Mouse (Mus musculus): ENCODE results near the gene L1td1. TPM values are rescaled to one million over a fixed set of nuclear protein-coding genes. Genes with fewer than 3 reads are reported as not detected.

L1td1 gene
- total and polyA plus RNA-seq, 3 experiments, result not detected

GRCm38 (mm10) chr4:98686678-98687267 lies 39.8 kb upstream of the L1td1 start:
- H3K9me3 ChIP-seq (replicated peaks; ENCODE audit: low read length), result peaks cover 75% of the 10 kb centered on the region
- TF ChIP-seq ELF1 (IDR thresholded peaks at IDR 0.05; ENCODE audit: low read depth, low read length), result no peak
- TF ChIP-seq TCF12 (IDR thresholded peaks at IDR 0.05; ENCODE audit: low read depth, low read length), result no peak
- TF ChIP-seq CHD2 (IDR thresholded peaks at IDR 0.05; ENCODE audit: low read length), result no peak
- H3K36me3 ChIP-seq (replicated peaks in 1 of 2; ENCODE audit: control insufficient read depth in 1 of 2, insufficient read depth in 1 of 2, low read length in 1 of 2), result no peaks in the 10 kb centered on the region
- H3K4me2 ChIP-seq (ENCODE audit: insufficient read depth, low read depth, poor library complexity, severe bottlenecking), result no peak overlapping the region
- H3K79me2 ChIP-seq (replicated peaks; ENCODE audit: control insufficient read depth, extremely low read depth, insufficient read depth, poor library complexity, severe bottlenecking), result no peaks in the 10 kb centered on the region
- dilution Hi-C loops (cut with MboI; ENCODE audit: extremely low pct_ligation_motif_present, extremely low pct_unique_long_range_greater_than_20kb, low sequenced_read_pairs) (no loop called here), in situ Hi-C loops (cut with MboI; ENCODE audit: low pct_ligation_motif_present, low pct_unique_long_range_greater_than_20kb, low sequenced_read_pairs) (no loop called here)
- H3K9ac ChIP-seq (ENCODE audit: insufficient read depth, low read depth), result no peak overlapping the region
- no peak for DNase-seq (ENCODE audit: extremely low read depth)
- no peak overlapping the region for H3K4me3 ChIP-seq (replicated peaks in 1 of 3; ENCODE audit: low read depth in 2 of 3, low read length in 2 of 3, poor library complexity in 1 of 3)
- H3K27me3 ChIP-seq (replicated peaks), result no peaks in the 10 kb centered on the region
- H3K27ac ChIP-seq (ENCODE audit: insufficient read depth, low read depth), result no peak overlapping the region
- no peaks in the 10 kb centered on the region for H3K4me1 ChIP-seq (ENCODE audit: control insufficient read depth in 1 of 2, insufficient read depth in 2 of 2)

GRCm38 (mm10) chr4:98688116-98688515 lies 38.4 kb upstream of the L1td1 start:
- H3K9me3 ChIP-seq (replicated peaks; ENCODE audit: low read length), result peaks cover 74% of the 10 kb centered on the region

GRCm38 (mm10) chr4:98688520-98688919 lies 38.0 kb upstream of the L1td1 start:
- dilution Hi-C loops (cut with MboI; ENCODE audit: extremely low pct_ligation_motif_present, extremely low pct_unique_long_range_greater_than_20kb, low sequenced_read_pairs) (no loop called here), in situ Hi-C loops (cut with MboI; ENCODE audit: low pct_ligation_motif_present, low pct_unique_long_range_greater_than_20kb, low sequenced_read_pairs) (no loop called here)
- Histone ChIP-seq H3K27ac (ENCODE audit: insufficient read depth, low read depth) (no peak overlapping the region), H3K9me3 (replicated peaks; ENCODE audit: low read length) (peaks cover 75% of the 10 kb centered on the region), H3K27me3 (replicated peaks) (no peaks in the 10 kb centered on the region), H3K4me2 (ENCODE audit: insufficient read depth, low read depth, poor library complexity, severe bottlenecking) (no peak overlapping the region), H3K36me3 (replicated peaks in 1 of 2; ENCODE audit: control insufficient read depth in 1 of 2, insufficient read depth in 1 of 2, low read length in 1 of 2) (no peaks in the 10 kb centered on the region), H3K4me3 (replicated peaks in 1 of 3; ENCODE audit: low read depth in 2 of 3, low read length in 2 of 3, poor library complexity in 1 of 3) (no peak overlapping the region), H3K9ac (ENCODE audit: insufficient read depth, low read depth) (no peak overlapping the region), H3K4me1 (ENCODE audit: control insufficient read depth in 1 of 2, insufficient read depth in 2 of 2) (no peaks in the 10 kb centered on the region), H3K79me2 (replicated peaks; ENCODE audit: control insufficient read depth, extremely low read depth, insufficient read depth, poor library complexity, severe bottlenecking) (no peaks in the 10 kb centered on the region)
- no peak for DNase-seq (ENCODE audit: extremely low read depth)
- TF ChIP-seq NRF1 (IDR thresholded peaks at IDR 0.05; ENCODE audit: low read depth, low read length) (no peak), NELFE (IDR thresholded peaks at IDR 0.05; ENCODE audit: low read depth, low read length) (no peak), UBTF (IDR thresholded peaks at IDR 0.05; ENCODE audit: low read depth, low read length) (no peak), USF1 (IDR thresholded peaks at IDR 0.05; ENCODE audit: low read depth, low read length) (no peak), CHD2 (IDR thresholded peaks at IDR 0.05; ENCODE audit: low read length) (no peak), SMC3 (IDR thresholded peaks at IDR 0.05; ENCODE audit: low read depth, low read length) (no peak), TBP (conservative IDR thresholded peaks at IDR 0.05; ENCODE audit: low read depth, low read length) (no peak), POLR2A (IDR thresholded peaks at IDR 0.05; ENCODE audit: low read depth, low read length) (no peak)

More at GRCm38 (mm10) chr4:98688116-98688515, 38.4 kb upstream of the L1td1 start:
- dilution Hi-C loops (cut with MboI; ENCODE audit: extremely low pct_ligation_motif_present, extremely low pct_unique_long_range_greater_than_20kb, low sequenced_read_pairs) (no loop called here), in situ Hi-C loops (cut with MboI; ENCODE audit: low pct_ligation_motif_present, low pct_unique_long_range_greater_than_20kb, low sequenced_read_pairs) (no loop called here)
- Histone ChIP-seq H3K79me2 (replicated peaks; ENCODE audit: control insufficient read depth, extremely low read depth, insufficient read depth, poor library complexity, severe bottlenecking) (no peaks in the 10 kb centered on the region), H3K9ac (ENCODE audit: insufficient read depth, low read depth) (no peak overlapping the region), H3K27me3 (replicated peaks) (no peaks in the 10 kb centered on the region), H3K4me3 (replicated peaks in 1 of 3; ENCODE audit: low read depth in 2 of 3, low read length in 2 of 3, poor library complexity in 1 of 3) (no peak overlapping the region), H3K36me3 (replicated peaks in 1 of 2; ENCODE audit: control insufficient read depth in 1 of 2, insufficient read depth in 1 of 2, low read length in 1 of 2) (no peaks in the 10 kb centered on the region), H3K4me2 (ENCODE audit: insufficient read depth, low read depth, poor library complexity, severe bottlenecking) (no peak overlapping the region), H3K4me1 (ENCODE audit: control insufficient read depth in 1 of 2, insufficient read depth in 2 of 2) (no peaks in the 10 kb centered on the region), H3K27ac (ENCODE audit: insufficient read depth, low read depth) (no peak overlapping the region)
- no peak for TF ChIP-seq JUND (conservative IDR thresholded peaks at IDR 0.05; ENCODE audit: low read depth, low read length)
- no peak for DNase-seq (ENCODE audit: extremely low read depth)
